Mouse (Mus musculus) v-Abl transformed pro-B cells (cell line): ENCODE measurements around the gene Tac4.

Experiments
- in situ Hi-C, 2 experiments: fragments of 400-800 bp; cut with MboI; formaldehyde crosslinking; loops; one replicate each; pipeline ENCODE4 v1.15.1; 2025; ENCODE audit not compliant: unreplicated experiment in 2 of 2

Tac4 gene

GRCm38 (mm10) chr11:95309510-95310006 lies 48.2 kb downstream of the Tac4 start:
- in situ Hi-C loops = loop anchor here in 1 of 2 experiments (5.0 kb wide), 1 partner anchor 73 kb away; the partner anchor contains the start of gene Slc35b1

- in situ Hi-C loops = loop anchor here in 1 of 2 experiments (5.0 kb wide), 1 partner anchor 72 kb away; the partner anchor contains the start of gene Slc35b1
Observed at GRCm38 (mm10) chr11:95310007-95310647, 48.8 kb downstream of the Tac4 start, which contains the start of gene Kat7. TSS of gene Kat7 (minus strand) at chr11:95310246.

- in situ Hi-C loops = loop anchor here in 1 of 2 experiments (5.0 kb wide), 1 partner anchor 71 kb away; the partner anchor contains the start of gene Slc35b1
Observed at GRCm38 (mm10) chr11:95310648-95311424, 49.5 kb downstream of the Tac4 start.

- in situ Hi-C loops = loop anchor here in 1 of 2 experiments (5.0 kb wide), 1 partner anchor 71 kb away; the partner anchor contains the start of gene Slc35b1
Observed at GRCm38 (mm10) chr11:95311425-95311807, 50.1 kb downstream of the Tac4 start.

- in situ Hi-C loops = no loop called here
Observed at GRCm38 (mm10) chr11:95315215-95315955, 54.1 kb downstream of the Tac4 start.

- in situ Hi-C loops = no loop called here
Observed at GRCm38 (mm10) chr11:95318116-95318515, 56.8 kb downstream of the Tac4 start.
